Mouse (Mus musculus): ENCODE data around the gene Smndc1.

DNA sequence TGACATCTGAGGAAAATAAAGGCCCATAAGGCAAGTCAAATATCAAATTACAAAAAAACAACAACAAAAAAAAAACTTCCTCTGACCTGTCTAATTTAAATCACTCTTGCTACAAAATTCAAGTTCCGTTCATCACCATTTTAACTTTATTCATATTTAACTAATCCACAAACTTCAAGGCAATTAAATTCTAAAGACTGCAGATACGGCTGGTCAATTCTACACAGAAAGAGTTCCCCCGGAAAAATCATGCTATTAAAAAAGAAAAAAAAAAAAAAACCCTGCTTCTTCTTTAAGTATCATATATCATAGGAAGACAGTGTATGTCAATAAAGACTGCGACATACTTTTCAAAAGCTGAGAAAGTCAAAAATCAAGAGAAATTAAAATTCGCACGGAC is 961 bp downstream of the Smndc1 start:
- TF ChIP-seq CTCF (conservative IDR thresholded peaks at IDR 0.05; ENCODE audit: insufficient read depth, insufficient read length, low read depth, low read length) (no peak), POLR2A (IDR thresholded peaks at IDR 0.05; ENCODE audit: low read depth, low read length) (no peak)
